Mouse (Mus musculus): ENCODE data around the gene Ugt1a1.

Gene Ugt1a1

DNA sequence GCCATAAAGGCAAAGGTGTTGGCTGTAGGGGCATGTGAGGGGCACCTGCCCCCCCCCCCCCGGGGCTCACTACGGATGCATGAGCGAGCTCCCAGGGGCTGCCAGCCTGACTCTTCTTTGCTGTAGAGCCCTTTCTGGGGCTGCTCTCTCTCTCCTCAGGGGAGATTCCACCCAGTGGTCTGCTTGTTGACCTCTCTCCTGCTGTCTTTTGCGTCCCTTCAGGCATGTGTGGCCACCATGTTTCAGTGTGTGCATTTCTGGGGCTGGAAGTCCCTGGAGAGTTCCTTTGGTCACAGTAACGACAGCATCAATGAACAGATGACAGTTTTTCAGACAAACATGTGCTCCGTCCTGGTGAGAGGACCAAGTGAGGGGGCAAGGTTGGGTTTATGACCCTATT lies 46.6 kb downstream of the Ugt1a1 start:
- no peak for DNase-seq (ENCODE audit: low spot score in 2 of 2)

DNA sequence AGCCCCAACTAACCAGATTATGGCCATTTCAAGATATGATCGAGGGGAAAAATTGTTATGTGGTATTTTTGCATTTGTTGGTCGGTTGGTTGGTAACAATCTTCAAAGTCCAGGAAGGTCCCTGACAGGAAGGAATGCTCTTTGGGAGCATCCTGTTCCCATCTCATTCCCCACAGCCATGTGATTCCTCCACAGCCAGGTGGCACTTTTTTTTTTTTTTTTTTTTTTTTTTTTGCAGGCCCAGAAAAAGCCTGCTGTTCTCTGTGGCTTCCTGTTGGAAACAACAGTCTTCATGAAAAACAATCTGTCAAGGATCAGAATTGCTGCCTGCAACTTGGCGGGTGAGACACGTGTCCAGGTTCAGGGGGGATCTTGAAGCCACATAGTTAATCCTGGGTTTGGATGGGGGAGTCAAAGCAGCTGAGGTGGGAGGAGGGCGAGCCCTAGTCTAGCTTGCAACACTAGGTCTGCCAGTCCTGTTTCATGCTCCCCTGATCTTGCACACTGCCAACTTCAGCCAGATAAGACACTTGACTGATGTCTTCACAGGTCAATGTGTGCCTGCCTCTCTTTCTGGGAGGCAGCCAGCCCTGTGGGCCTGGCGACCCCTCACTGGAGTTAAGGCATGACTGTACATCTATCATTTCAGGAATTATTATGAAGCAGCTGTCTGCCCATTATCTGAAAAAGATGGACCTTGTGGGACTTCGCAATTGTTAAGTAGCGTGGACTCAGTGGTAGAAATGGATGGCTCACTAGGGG lies 47.3 kb downstream of the Ugt1a1 start:
- DNase-seq (ENCODE audit: low spot score in 2 of 2): no peak

DNA sequence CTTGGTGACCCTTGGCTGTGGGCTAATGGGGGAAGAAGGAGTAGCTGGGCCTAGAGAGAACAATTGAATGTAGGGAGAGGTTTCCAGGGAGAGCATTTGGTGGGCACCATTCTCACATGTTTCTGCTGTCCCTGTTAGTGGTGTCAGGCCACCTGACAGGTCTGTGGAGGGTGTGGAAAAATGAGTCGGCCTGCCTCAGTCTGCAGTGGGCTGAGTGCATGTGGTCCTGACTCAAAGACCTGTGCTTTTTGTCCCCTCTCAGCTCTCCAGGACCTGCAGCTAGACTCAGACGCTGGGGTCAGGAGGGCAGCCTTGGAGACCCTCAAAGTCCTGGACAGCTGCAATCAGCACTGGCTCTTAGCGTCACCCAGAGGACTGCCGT lies 47.9 kb downstream of the Ugt1a1 start:
- no peak for DNase-seq (ENCODE audit: low spot score in 2 of 2)

- no peak for DNase-seq (ENCODE audit: low spot score in 2 of 2)
Observed at GRCm38 (mm10) chr1:88260114-88260513, 48.4 kb downstream of the Ugt1a1 start.

DNA sequence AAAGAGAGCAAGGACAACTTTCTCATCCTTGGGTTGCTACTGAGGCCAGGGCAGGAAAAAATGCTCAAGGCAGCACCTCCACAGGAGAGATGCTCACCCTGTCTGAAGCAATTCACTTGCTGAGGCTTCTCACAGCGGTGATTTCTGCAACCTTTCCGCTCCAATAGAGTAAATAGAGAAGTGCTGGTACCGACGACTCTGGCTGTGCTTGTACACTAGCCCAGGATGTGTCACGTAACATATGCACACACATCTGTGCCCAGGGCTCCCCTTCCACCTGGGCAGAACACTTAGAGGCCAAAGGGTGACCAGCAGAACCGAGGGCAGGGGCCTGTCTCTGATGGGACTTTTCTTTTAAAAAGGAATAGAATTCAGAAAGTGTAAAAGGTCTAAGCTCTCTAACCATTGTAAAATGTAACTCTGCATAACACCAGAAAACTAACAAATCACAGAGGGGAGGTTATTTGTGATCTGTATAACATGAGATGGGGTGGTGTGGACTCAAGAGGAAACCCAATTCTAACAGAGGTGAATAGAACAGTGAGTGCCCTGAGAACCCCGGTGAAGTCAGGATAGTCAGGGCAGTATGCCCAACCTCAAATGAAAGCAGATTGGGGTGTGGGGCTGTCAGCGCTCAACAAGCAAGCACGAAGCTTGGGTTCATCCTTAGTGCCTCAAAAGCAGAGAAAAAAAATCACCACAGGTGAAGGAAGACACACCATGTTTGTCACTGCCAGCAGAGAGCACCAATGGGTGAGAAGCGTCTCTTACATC lies 49.0 kb downstream of the Ugt1a1 start:
- DNase-seq (ENCODE audit: low spot score in 2 of 2): no peak

DNA sequence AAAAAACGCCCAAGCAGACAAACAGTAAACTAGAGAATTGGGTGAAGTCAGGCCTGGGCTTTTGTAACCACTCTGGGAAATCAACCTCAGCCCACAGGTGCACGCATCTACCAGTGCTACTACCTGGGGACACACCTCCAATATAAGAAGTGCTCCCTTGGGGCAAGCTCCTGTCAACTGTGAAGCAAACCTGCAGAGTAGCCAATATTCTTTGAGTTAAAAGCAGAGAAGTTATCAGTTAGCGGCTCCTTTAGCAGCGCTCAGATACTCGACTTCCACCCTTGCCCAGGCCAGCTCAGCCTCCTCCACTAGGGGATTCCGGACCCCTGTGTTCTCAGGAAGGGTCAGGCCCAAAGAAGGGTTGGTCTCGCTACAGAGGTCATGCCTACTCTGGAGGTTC lies 49.9 kb downstream of the Ugt1a1 start:
- no peak for DNase-seq (ENCODE audit: low spot score in 2 of 2)

DNA sequence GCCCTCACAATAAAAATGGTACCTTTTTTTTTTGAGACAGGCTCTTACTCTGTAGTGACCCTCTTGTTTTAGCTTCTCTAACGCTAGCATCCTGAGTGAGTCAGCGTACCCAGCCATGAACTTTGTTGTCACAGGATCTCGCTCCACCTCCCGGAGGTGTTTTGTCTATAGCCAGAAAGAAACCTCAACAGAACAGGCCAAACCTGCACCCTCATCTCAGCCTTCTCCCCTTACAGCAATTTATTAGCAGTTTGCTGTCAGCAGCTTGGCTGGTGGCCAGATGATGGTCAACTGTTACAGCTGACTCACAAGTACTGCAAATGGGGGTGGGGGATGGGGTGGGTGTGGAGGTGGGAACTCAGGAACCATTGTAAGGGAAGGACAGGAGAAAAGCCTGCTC lies 50.5 kb downstream of the Ugt1a1 start:
- DNase-seq (ENCODE audit: low spot score in 2 of 2): no peak

- no peak for DNase-seq (ENCODE audit: low spot score in 2 of 2)
Observed at GRCm38 (mm10) chr1:88262961-88263360, 51.2 kb downstream of the Ugt1a1 start.

DNA sequence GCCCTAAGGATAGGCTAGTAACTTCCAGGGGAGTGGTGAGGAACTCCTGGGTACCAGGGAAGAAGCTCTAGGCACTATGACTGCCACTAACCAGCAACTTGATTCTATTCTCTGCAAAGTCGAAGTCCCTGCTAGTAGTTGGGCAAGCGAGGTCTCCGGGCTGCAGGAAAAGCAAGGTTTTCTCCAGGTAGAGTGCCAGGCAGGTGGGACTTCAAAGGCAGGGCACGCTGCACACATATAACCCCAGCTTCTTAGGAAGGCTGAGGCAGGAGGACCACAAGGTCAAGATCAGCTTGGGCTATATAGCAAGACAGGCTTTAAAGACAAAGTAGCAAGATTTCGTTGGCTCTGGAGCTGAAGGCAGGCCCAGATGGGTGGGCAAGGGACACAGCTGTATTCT lies 52.0 kb downstream of the Ugt1a1 start:
- DNase-seq (ENCODE audit: low spot score in 2 of 2): no peak

DNA sequence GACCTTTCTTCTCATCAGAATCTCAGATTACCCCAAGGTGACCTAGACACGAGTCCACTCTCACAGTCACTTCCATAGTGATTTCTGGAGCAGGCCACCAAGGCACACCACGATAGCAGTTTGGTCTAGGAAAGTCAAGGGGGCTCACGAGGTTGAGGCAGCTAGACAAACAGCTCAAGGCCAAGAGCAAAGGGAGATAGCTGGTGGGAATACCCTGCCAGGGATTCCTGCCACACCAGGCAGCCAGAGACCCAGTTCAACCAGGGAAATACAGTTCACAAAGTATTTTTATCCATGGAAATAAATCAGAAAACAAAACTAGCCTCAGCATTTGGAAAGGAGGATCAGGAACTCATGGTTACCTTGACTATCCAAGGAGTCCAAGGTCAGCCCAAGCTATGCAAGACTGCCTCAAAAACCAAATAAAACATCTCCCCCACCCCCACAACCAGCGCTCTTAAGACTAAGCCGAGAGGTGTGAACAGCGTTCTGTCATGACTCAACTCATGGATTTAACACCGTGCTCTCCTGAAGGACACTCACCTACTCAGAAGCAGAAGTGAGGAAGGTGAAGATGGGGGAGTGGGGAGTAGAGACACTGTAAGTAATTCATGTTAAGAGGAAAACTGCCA lies 52.6 kb downstream of the Ugt1a1 start:
- DNase-seq (ENCODE audit: low spot score in 2 of 2): no peak

- no peak for DNase-seq (ENCODE audit: low spot score in 2 of 2)
Observed at GRCm38 (mm10) chr1:88264869-88265240, 53.1 kb downstream of the Ugt1a1 start.

GRCm38 (mm10) chr1:88266123-88266522 lies 54.4 kb downstream of the Ugt1a1 start:
- no peak for DNase-seq (ENCODE audit: low spot score in 2 of 2)

- no peak for DNase-seq (ENCODE audit: low spot score in 2 of 2)
Observed at GRCm38 (mm10) chr1:88267489-88267888, 55.7 kb downstream of the Ugt1a1 start.

DNA sequence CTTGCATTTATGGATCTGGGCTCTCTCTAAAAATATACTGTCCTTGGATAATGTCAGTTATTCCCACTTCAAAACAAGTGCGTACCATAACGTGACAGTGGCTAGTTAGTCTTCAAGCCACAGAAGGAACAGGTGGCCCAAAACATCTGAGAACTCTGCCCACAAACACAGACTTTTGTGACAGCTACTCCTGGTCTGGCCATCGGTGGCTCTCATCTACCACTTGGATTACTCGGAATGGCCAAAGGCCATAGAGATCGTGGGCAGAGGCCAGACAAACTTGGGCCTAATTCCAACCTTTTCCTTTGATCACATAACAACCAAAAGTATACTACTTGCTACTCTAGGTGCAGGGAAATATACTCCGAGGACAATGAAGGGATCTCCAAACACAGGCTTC lies 56.3 kb downstream of the Ugt1a1 start:
- no peak for DNase-seq (ENCODE audit: low spot score in 2 of 2)

Data from left cerebral cortex, adult 9 months (tissue).